Mouse (Mus musculus): ENCODE data around the gene Kcnb1.

- TF ChIP-seq CTCF (IDR thresholded peaks at IDR 0.05; ENCODE audit: low read depth, low read length) (no peak), POLR2A (IDR thresholded peaks at IDR 0.05; ENCODE audit: borderline replicate concordance, low read depth, low read length) (no peak)
Measured at GRCm38 (mm10) chr2:167112259-167112658, 77.7 kb downstream of the Kcnb1 start.
